Mouse (Mus musculus): ENCODE data around the gene Epb41l2. TPM values are rescaled to one million over a fixed set of nuclear protein-coding genes. Genes with fewer than 3 reads are reported as not detected.
A peak's percentile ranks its signal among the peaks of the same experiment; 100 is the strongest.

The Epb41l2 gene
- total RNA-seq, 2 experiments from 2014 or later: 27.2 to 32.6 TPM

- DNase-seq: no peak
- intact Hi-C loops (cut with DNase I): loop anchor here (10.0 kb wide), 1 partner anchor 606 kb away; no protein-coding TSS in a partner anchor
Measured at GRCm38 (mm10) chr10:25538738-25539137, 179.1 kb downstream of the Epb41l2 start.

- peak in 1 of 2 experiments; percentile 19 for DNase-seq
- intact Hi-C loops (cut with DNase I): loop anchor here (10.0 kb wide), 1 partner anchor 606 kb away; no protein-coding TSS in a partner anchor
Measured at GRCm38 (mm10) chr10:25539146-25539770, 179.7 kb downstream of the Epb41l2 start.

GRCm38 (mm10) chr10:25539771-25540168 lies 180.2 kb downstream of the Epb41l2 start:
- no peak for DNase-seq
- intact Hi-C loops (cut with DNase I): loop anchor here (10.0 kb wide), 1 partner anchor 605 kb away; no protein-coding TSS in a partner anchor

- DNase-seq: no peak
- intact Hi-C loops (cut with DNase I): no loop called here
Measured at GRCm38 (mm10) chr10:25541097-25541496, 181.5 kb downstream of the Epb41l2 start.

GRCm38 (mm10) chr10:25552936-25553335 lies 193.3 kb downstream of the Epb41l2 start:
- no peak for DNase-seq
- intact Hi-C loops (cut with DNase I): no loop called here

- intact Hi-C loops (cut with DNase I): no loop called here
- no peak for DNase-seq
Measured at GRCm38 (mm10) chr10:25571319-25572240, 212.0 kb downstream of the Epb41l2 start.

Other genes starting within 250 kb of the Epb41l2 start
- 10 to 100 TPM; 18.6 to 23.3 TPM for gene Akap7, start 51.9 kb upstream of the Epb41l2 start, total RNA-seq (2021)
- not detected for gene Smlr1, start 176.5 kb downstream of the Epb41l2 start, total RNA-seq (2021)

All from gastrocnemius, postnatal 36 days (tissue).